ENCODE assay signal across 11 mouse cellular contexts in the genomic region with DNA sequence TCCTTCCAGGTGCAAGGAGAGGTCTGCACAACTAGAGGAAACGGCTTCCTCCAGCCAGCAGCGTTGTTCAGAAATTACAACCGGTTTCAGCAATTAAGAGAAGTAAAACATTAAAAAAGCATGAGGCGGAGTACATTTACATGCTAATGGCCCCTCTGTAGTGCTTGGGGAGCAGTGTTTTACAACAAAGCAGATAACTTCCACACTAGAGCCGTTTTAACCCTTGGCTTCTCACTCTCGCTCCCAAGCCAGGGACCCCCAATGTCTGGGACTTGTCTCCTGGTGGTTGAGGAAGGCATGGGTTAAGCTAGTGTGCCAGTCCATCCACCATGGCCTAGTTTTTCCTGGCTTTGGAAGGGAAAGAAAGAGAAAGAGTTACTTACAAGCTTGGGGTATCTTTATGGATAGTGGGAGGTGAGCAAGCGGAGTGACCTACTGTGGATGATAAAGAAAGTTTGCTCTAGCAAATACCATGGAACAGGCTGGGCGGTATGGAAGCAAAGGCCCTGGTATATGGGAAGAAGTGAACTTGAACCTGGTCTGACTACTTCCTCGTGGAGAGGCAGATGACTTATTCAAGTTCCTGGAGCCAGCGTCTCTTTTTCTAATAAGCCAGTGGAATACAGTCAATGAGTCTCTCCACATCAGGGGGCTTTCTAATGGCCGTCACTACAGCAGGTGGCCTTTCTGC.
DNase-seq lines count a peak whose midpoint lies in the region; ATAC-seq and TF ChIP-seq lines count a peak whose summit lies in the region.
"Had no signal": no experiment of that assay in that cellular context is flagged by ENCODE, and none has a peak within 500 bp of the region (broad histone marks: within the 10 kb centered on the region; RNA-seq: fewer than 3 reads in every experiment).

No protein-coding gene starts in this region.

- peak overlapping the region; percentile 19; the same call in 1 of the 2 replicates for H3K4me2 ChIP-seq in forebrain, embryonic 15.5 days (replicated peaks)
- 0 out of 2 replicates have a peak overlapping the region, but pooled peaks have one; percentile 24 for H3K4me2 ChIP-seq in intestine, postnatal 0 days (replicated peaks; ENCODE audit: low read depth)
- no peak overlapping the region for H3K4me2 ChIP-seq in midbrain, embryonic 12.5 days (replicated peaks)
- H3K4me2 ChIP-seq: stomach, embryonic 15.5 days had no signal

- peaks cover 38% of the 10 kb centered on the region for H3K4me1 ChIP-seq in forebrain, embryonic 15.5 days
- peaks cover 5% of the 10 kb centered on the region; the same call in 1 of the 2 replicates for H3K4me1 ChIP-seq in intestine, postnatal 0 days (replicated peaks; ENCODE audit: control insufficient read depth, insufficient read depth, low read length)
- H3K4me1 ChIP-seq in midbrain, embryonic 12.5 days: peaks cover 56% of the 10 kb centered on the region

- TF ChIP-seq CTCF in intestine, postnatal 0 days (IDR thresholded peaks at IDR 0.05; ENCODE audit: low read depth): no peak

- peak; percentile 17 for DNase-seq in ZHBTc4 (ENCODE audit: low read depth, low spot score)
- no peak for DNase-seq in cerebellum, postnatal 14 days
- DNase-seq in spleen, postnatal 4 days (ENCODE audit: low spot score in 2 of 2): no peak
- DNase-seq in right cerebral cortex, postnatal 4 days: no peak
- no peak for DNase-seq in adrenal gland, postnatal 4 days (ENCODE audit: low spot score in 2 of 2)
- DNase-seq: lung, adult 2 months; right cerebral cortex, adult 18-20 months had no signal

- peak overlapping the region; percentile 71 for H3K27ac ChIP-seq in forebrain, embryonic 15.5 days (replicated peaks)
- no peak overlapping the region for H3K27ac ChIP-seq in intestine, postnatal 0 days (ENCODE audit: low read depth, low read length)
- H3K27ac ChIP-seq in midbrain, embryonic 12.5 days (replicated peaks): peak overlapping the region; percentile 92
- H3K27ac ChIP-seq: stomach, embryonic 15.5 days had no signal

- peak; percentile 28; the same call in 1 of the 2 replicates for ATAC-seq in forebrain, embryonic 15.5 days (replicated peaks)
- no peak for ATAC-seq in intestine, postnatal 0 days
- no peak for ATAC-seq in midbrain, embryonic 12.5 days (ENCODE audit: low FRiP score, low read depth)

- H3K4me3 ChIP-seq in forebrain, embryonic 15.5 days: no peak overlapping the region
- no peak overlapping the region for H3K4me3 ChIP-seq in intestine, postnatal 0 days (ENCODE audit: low read depth, low read length)
- no peak overlapping the region for H3K4me3 ChIP-seq in midbrain, embryonic 12.5 days
- H3K4me3 ChIP-seq: stomach, embryonic 15.5 days had no signal

- no peaks in the 10 kb centered on the region for H3K36me3 ChIP-seq in forebrain, embryonic 15.5 days
- no peaks in the 10 kb centered on the region for H3K36me3 ChIP-seq in intestine, postnatal 0 days (ENCODE audit: control insufficient read depth, insufficient read depth)
- H3K36me3 ChIP-seq in midbrain, embryonic 12.5 days: no peaks in the 10 kb centered on the region
- H3K36me3 ChIP-seq: stomach, embryonic 15.5 days had no signal

- no peaks in the 10 kb centered on the region for H3K9me3 ChIP-seq in forebrain, embryonic 15.5 days
- H3K9me3 ChIP-seq in intestine, postnatal 0 days (ENCODE audit: control insufficient read depth): no peaks in the 10 kb centered on the region
- H3K9me3 ChIP-seq in midbrain, embryonic 12.5 days: no peaks in the 10 kb centered on the region
- H3K9me3 ChIP-seq: stomach, embryonic 15.5 days had no signal

- H3K9ac ChIP-seq in forebrain, embryonic 15.5 days (replicated peaks): no peak overlapping the region
- H3K9ac ChIP-seq in intestine, postnatal 0 days (ENCODE audit: low read depth, low read length): no peak overlapping the region
- H3K9ac ChIP-seq in midbrain, embryonic 12.5 days (replicated peaks): no peak overlapping the region
- H3K9ac ChIP-seq: stomach, embryonic 15.5 days had no signal

- 16% methylated on average over 11 of the region's 11 CpGs for WGBS in forebrain, embryonic 15.5 days
- WGBS in intestine, postnatal 0 days: 32% methylated on average over 11 of the region's 11 CpGs
- WGBS in midbrain, embryonic 12.5 days: 39% methylated on average over 11 of the region's 11 CpGs

- H3K27me3 ChIP-seq in forebrain, embryonic 15.5 days: no peaks in the 10 kb centered on the region
- no peaks in the 10 kb centered on the region for H3K27me3 ChIP-seq in intestine, postnatal 0 days (replicated peaks; ENCODE audit: control insufficient read depth, insufficient read depth, low read length)
- H3K27me3 ChIP-seq in midbrain, embryonic 12.5 days: no peaks in the 10 kb centered on the region
- H3K27me3 ChIP-seq: stomach, embryonic 15.5 days had no signal
